Mouse (Mus musculus): Measurements from ENCODE around the gene Mrgprd. TPM values are rescaled to one million over a fixed set of nuclear protein-coding genes. Genes with fewer than 3 reads are reported as not detected.

Gene Mrgprd
- polyA plus RNA-seq, 1 experiment from 2014 or later: not detected

DNA sequence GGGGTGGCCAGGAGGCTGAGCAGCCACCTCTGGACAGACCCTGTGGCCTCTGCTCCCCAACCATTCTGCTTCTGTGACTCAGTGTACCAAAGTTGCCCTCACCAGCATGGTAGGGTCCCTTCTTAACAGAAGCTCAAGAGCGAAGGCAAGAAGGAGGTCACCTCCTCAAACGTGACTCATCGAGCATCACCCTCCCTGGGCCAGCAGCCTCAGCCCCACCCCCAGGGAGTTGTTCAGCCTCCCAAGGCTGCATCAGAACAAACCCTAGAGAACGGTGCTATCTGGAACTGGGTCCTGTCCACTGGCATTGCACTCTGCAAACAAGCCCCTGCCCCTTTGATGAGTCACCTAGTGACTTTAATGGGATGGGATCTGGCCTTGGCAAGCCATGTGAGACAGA, 5.8 kb upstream of the Mrgprd start:
- 55% methylated on average over 4 of the region's 4 CpGs for WGBS
- DNase-seq (ENCODE audit: low spot score): peak; percentile 72

DNA sequence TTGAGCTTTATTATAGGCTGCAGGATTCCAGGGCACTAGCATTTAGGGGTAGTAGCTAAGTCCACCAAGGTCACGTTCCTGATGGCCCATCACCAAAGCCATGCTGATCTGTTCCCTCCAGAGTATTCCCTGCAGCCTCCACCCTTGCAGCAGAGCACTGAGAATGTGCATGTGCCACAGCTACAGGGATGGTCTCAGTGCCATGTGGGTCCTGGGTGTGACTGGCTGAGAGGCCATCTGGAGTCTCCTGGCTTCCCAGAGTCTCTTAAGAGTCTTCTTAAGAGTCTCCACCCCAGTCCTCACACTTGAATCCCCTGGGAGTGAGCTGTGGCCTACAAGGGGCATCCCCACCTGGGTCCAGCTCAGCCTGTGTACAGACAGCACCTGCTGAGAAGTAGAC, 4.8 kb upstream of the Mrgprd start:
- no peaks in the 10 kb centered on the region for H3K36me3 ChIP-seq
- no peak overlapping the region for H3K27ac ChIP-seq
- WGBS: 78% methylated on average over 1 of the region's 1 CpGs
- H3K4me3 ChIP-seq: no peak overlapping the region
- DNase-seq (ENCODE audit: low spot score): no peak
- peaks cover 27% of the 10 kb centered on the region; the same call in 1 of the 2 replicates for H3K27me3 ChIP-seq (ENCODE audit: insufficient read depth, poor library complexity, severe bottlenecking)
- H3K4me1 ChIP-seq: peaks cover 5% of the 10 kb centered on the region; the same call in 1 of the 2 replicates
- no peaks in the 10 kb centered on the region for H3K9me3 ChIP-seq

More for the DNA sequence above, 5.8 kb upstream of the Mrgprd start:
- Histone ChIP-seq H3K4me3 (no peak overlapping the region), H3K36me3 (no peaks in the 10 kb centered on the region), H3K27ac (no peak overlapping the region), H3K9me3 (no peaks in the 10 kb centered on the region), H3K4me1 (peaks cover 5% of the 10 kb centered on the region; the same call in 1 of the 2 replicates), H3K27me3 (ENCODE audit: insufficient read depth, poor library complexity, severe bottlenecking) (peaks cover 35% of the 10 kb centered on the region; the same call in 1 of the 2 replicates)

DNA sequence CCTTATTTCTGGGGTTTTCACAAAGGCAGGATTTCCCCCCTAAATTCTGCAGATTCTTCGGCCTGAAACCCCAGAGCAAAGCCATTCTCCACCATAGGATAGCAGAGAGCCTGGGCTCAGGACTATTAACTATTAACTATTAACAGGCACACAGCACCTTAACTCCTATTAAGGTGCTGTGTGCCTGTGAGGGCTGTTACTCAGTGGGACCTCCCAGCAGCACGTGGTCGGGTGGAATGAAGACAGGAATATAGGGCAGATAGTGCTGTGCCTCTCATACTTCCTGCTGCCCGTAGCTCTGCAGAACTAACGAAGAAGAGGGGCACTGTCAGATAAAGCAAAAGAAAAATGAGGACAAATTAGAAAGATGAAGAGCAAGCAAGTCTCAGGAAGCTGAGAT, 4.1 kb upstream of the Mrgprd start:
- Histone ChIP-seq H3K4me3 (no peak overlapping the region), H3K36me3 (no peaks in the 10 kb centered on the region), H3K27me3 (ENCODE audit: insufficient read depth, poor library complexity, severe bottlenecking) (peaks cover 30% of the 10 kb centered on the region; the same call in 1 of the 2 replicates), H3K9me3 (no peaks in the 10 kb centered on the region), H3K27ac (no peak overlapping the region), H3K4me1 (peaks cover 5% of the 10 kb centered on the region; the same call in 1 of the 2 replicates)
- 66% methylated on average over 5 of the region's 5 CpGs for WGBS
- DNase-seq (ENCODE audit: low spot score): no peak

DNA sequence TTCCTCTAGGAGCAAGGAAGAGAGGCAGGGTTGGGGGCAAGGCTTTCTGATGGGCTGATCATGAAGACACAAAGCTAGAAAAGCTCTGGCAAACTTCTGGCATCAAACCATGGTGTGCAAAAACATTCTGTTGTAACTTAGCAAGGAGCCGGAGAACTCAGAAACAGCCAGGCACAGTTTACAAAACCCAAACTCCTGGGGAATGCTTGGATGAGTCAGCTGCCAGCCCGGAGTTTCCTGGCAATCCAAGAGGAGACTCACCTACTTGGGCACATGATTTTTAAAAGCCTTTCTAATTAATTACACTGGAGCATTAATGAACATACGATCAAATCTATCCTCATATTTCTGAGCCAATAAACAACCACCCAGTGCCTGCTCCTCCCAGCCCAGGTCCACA, 2.5 kb upstream of the Mrgprd start:
- no peaks in the 10 kb centered on the region for H3K36me3 ChIP-seq
- H3K27ac ChIP-seq: no peak overlapping the region
- 77% methylated on average over 3 of the region's 3 CpGs for WGBS
- H3K27me3 ChIP-seq (ENCODE audit: insufficient read depth, poor library complexity, severe bottlenecking): peaks cover 31% of the 10 kb centered on the region; the same call in 1 of the 2 replicates
- H3K4me3 ChIP-seq: no peak overlapping the region
- peaks cover 5% of the 10 kb centered on the region; the same call in 1 of the 2 replicates for H3K4me1 ChIP-seq
- H3K9me3 ChIP-seq: no peaks in the 10 kb centered on the region
- DNase-seq (ENCODE audit: low spot score): no peak

DNA sequence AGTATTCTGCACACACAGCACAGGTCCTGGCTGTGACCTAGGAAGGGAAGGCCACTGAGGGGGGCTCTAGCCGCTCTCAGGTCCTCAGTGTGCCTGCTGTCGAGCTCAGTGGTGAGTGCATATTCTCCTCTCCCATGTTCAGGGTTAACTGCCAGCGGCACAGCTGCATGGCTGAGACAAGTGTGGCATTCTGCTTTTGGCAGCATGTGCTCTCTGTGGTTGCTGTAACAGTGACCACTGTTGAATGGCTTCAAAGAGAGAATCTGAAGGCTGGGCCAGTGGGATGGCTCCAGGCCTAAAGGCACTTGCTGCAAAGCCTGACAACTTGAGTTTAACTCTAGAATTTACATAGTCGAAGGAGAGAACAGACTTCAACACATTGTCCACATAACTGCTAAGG, 2.9 kb downstream of the Mrgprd start:
- WGBS: 72% methylated on average over 4 of the region's 4 CpGs
- Histone ChIP-seq H3K27ac (no peak overlapping the region), H3K4me1 (no peaks in the 10 kb centered on the region), H3K9me3 (no peaks in the 10 kb centered on the region), H3K4me3 (no peak overlapping the region), H3K36me3 (no peaks in the 10 kb centered on the region), H3K27me3 (ENCODE audit: insufficient read depth, poor library complexity, severe bottlenecking) (0 out of 2 replicates have a peak, but pooled peaks cover 9% of the 10 kb centered on the region)
- no peak for DNase-seq (ENCODE audit: low spot score)

DNA sequence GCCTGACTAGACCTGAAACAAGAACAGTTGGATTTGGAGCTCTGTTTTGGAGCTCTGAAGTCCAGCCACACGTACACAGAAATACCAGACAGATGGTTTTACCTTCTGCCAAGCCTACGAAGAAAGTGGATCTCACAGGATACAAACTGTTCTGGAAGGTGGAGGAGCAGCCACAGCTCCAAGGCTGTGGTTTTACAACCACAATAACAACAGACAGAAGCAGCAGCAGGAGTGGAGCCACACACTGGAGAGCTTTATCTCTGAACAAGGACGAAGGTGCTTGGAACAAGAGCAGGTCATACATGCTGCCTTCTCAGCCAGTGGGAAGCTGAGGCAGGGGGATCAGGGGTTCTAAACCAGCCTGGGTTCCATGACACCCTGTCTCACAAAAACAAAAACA, 4.8 kb downstream of the Mrgprd start:
- Histone ChIP-seq H3K27me3 (ENCODE audit: insufficient read depth, poor library complexity, severe bottlenecking) (0 out of 2 replicates have a peak, but pooled peaks cover 9% of the 10 kb centered on the region), H3K4me3 (no peak overlapping the region), H3K9me3 (no peaks in the 10 kb centered on the region), H3K36me3 (no peaks in the 10 kb centered on the region), H3K27ac (no peak overlapping the region), H3K4me1 (no peaks in the 10 kb centered on the region)
- no peak for DNase-seq (ENCODE audit: low spot score)
- 67% methylated on average over 3 of the region's 3 CpGs for WGBS

DNA sequence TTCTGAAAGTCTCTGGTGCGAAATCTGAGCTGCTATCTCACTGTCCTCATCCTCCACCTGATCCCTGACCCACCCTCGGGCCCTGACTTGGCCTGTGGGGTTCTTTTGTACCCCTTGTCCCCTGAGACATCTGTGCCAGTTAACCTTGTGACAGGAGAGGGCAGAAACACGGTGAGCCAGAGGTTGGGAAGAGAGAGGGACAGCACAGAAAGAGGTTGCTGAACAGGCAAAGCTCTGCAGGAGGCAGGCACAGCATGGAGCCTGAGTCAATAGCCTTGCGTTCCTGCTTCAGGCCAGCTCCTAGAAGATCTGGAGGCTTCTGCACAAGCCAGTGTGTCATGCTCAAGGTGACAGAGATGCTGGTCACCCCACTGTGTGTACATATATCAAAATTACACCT, 9.0 kb downstream of the Mrgprd start:
- Histone ChIP-seq H3K27me3 (ENCODE audit: insufficient read depth, poor library complexity, severe bottlenecking) (no peaks in the 10 kb centered on the region), H3K9me3 (no peaks in the 10 kb centered on the region), H3K4me3 (no peak overlapping the region), H3K36me3 (no peaks in the 10 kb centered on the region), H3K27ac (no peak overlapping the region), H3K4me1 (peaks cover 9% of the 10 kb centered on the region; the same call in 1 of the 2 replicates)
- WGBS: 35% methylated on average over 4 of the region's 4 CpGs
- no peak for DNase-seq (ENCODE audit: low spot score)

DNA sequence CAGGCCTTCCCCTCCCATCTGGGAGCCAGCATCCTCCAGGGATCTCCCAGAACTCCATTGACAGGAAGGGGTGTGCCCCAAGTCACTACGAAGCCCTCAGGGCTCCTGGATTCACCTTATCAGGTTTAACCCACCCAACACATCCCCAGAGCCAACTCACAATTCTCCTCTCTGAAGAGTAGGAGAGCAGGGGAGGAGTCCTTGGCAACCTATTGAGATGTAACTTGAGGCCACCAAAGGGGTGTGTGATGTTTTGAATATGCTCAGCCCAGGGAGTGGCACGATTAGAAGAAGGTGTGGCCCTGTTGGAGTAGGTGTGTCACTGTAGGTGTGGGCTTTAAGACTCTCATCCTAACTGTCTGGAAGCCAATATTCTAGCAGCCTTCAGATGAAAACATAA, 11.1 kb downstream of the Mrgprd start:
- Histone ChIP-seq H3K4me1 (peaks cover 21% of the 10 kb centered on the region), H3K4me3 (no peak overlapping the region), H3K36me3 (no peaks in the 10 kb centered on the region), H3K9me3 (no peaks in the 10 kb centered on the region), H3K27me3 (ENCODE audit: insufficient read depth, poor library complexity, severe bottlenecking) (no peaks in the 10 kb centered on the region), H3K27ac (no peak overlapping the region)
- DNase-seq (ENCODE audit: low spot score): no peak
- 28% methylated on average over 2 of the region's 2 CpGs for WGBS

DNA sequence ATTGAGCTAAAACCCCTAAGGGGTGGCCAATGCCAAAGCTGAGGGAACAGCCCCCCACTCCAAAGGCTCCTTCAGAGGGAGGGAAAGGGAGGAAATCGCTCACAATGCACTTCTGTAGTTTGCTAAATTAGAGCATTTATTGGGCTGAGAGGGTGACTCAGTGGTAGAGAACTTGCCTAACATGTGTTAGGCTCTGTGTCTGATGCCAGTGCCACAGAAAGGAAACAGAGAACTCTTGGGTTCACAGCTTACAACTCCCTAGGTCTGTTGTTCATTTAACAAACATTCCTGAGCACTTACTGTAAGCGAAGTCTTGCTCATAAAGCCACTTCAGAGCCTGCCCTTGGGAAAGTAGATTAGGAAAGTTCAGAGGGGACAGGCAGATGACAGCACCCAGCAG, 15.3 kb downstream of the Mrgprd start:
- H3K4me3 ChIP-seq: no peak overlapping the region
- 49% methylated on average over 2 of the region's 2 CpGs for WGBS
- no peak for DNase-seq (ENCODE audit: low spot score)
- H3K9me3 ChIP-seq: no peaks in the 10 kb centered on the region
- no peaks in the 10 kb centered on the region for H3K27me3 ChIP-seq (ENCODE audit: insufficient read depth, poor library complexity, severe bottlenecking)
- H3K4me1 ChIP-seq: peaks cover 27% of the 10 kb centered on the region
- H3K36me3 ChIP-seq: no peaks in the 10 kb centered on the region
- peak overlapping the region; percentile 52; the same call in 1 of the 2 replicates for H3K27ac ChIP-seq

DNA sequence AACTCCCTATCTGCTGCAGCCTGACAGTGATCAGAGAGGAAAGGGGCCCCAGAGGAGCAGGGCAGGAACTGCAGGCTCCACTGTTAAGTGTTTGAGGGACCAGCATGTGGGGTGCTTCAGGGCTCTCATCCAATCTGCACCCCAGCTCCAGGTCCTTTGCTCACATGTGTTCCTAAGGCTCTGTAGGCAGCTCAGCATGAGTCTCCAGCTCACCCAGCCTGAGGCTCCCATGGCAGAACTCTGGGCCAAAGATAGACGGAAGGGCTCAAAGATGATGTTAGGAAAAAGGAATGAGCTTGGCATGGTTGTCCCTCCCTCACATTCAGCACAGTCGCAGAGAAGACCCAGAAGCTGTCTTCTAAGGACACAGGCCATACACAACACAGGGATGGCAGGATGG, 16.0 kb downstream of the Mrgprd start:
- Histone ChIP-seq H3K27me3 (ENCODE audit: insufficient read depth, poor library complexity, severe bottlenecking) (no peaks in the 10 kb centered on the region), H3K27ac (peak overlapping the region; percentile 53; the same call in 1 of the 2 replicates), H3K4me1 (peaks cover 30% of the 10 kb centered on the region), H3K9me3 (no peaks in the 10 kb centered on the region), H3K36me3 (no peaks in the 10 kb centered on the region), H3K4me3 (no peak overlapping the region)
- no peak for DNase-seq (ENCODE audit: low spot score)
- WGBS: 67% methylated on average over 2 of the region's 2 CpGs

DNA sequence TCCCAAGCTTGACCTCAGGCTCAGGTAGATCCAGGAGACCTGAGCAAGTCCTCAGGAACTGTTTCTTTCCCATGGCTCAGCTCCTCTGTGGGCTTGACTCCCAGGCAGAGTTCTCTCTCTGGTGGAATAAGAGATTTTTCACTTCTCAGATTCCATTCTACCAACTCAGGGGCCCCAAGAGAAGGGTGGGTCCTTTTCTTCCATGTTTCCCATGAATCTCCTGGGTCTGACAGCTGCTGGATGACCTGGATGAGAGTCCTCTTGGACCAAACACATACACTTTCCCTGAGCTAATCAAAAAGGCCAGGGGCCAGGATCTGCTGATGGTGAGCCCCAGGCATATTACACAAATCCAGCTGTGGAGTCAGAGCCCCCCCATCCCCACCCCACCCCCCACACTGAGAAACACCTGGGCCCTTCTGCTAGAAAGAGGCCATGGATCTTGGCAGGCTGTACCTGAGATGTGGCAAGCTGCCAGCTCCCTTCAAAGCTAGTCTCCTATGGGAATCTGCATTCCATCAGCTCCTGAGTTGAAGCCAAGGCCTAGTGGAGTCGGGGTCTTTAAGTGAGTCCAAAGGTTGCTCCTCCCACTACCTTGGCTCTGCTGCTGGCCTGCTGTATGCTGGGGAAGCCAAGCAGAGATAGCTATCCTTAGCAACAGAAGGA, 17.9 kb downstream of the Mrgprd start:
- DNase-seq (ENCODE audit: low spot score): no peak
- WGBS: 41% methylated on average over 1 of the region's 1 CpGs
- H3K36me3 ChIP-seq: no peaks in the 10 kb centered on the region
- H3K4me3 ChIP-seq: no peak overlapping the region
- no peaks in the 10 kb centered on the region for H3K9me3 ChIP-seq
- peaks cover 26% of the 10 kb centered on the region for H3K4me1 ChIP-seq
- no peak overlapping the region for H3K27ac ChIP-seq
- H3K27me3 ChIP-seq (ENCODE audit: insufficient read depth, poor library complexity, severe bottlenecking): no peaks in the 10 kb centered on the region

DNA sequence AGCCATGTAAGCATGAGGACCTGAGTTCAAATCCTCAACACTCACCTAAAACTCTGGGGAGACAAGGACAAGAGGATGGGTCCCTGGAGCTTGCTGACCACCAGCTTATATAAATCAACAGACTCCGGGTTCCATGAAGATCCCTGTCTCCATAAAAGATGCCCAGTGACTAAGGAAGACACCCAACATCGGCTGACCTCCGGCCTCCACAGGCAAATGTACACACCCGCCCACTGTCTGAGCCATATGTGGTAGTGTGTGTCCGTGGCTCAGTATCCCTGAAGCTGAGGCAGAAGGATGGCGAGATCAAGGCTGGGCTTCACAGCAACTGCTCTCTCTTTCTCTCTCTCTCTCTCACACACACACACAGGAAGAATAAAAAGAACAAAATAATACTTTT, 19.3 kb downstream of the Mrgprd start:
- WGBS: 87% methylated on average over 6 of the region's 6 CpGs
- no peak for DNase-seq (ENCODE audit: low spot score)
- H3K36me3 ChIP-seq: no peaks in the 10 kb centered on the region

DNA sequence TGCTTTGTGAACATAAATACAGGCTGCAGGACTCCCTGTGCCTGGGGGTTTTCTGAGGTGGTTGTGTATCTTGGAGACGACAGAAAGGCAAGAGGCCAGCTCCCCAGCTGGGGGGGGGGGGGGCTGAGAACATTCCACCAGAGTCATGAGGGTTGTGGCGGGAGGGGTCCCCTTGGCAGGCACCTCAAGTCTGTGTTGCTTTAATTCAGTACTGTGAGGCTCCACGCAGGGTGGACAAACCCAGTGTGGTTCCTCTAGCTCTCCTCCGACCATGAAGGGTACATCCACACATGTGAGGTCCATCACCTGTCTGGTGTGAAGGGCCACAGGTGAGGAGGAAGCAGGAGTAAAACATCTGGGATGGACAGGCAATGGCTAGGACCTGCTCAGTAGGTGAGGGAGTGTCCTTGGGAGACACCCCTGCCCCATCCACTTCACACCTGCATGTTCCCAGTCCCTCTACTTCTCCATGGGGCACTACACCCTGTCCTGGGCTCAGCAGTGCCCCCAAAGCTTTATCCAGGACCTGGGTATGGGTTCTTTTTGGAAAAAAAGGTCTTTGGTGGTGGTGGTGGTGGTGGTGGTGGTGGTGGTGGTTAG, 19.9 kb downstream of the Mrgprd start:
- Histone ChIP-seq H3K4me1 (peaks cover 20% of the 10 kb centered on the region), H3K4me3 (no peak overlapping the region), H3K36me3 (no peaks in the 10 kb centered on the region), H3K27ac (no peak overlapping the region), H3K27me3 (ENCODE audit: insufficient read depth, poor library complexity, severe bottlenecking) (no peaks in the 10 kb centered on the region), H3K9me3 (no peaks in the 10 kb centered on the region)
- 59% methylated on average over 4 of the region's 4 CpGs for WGBS
- DNase-seq (ENCODE audit: low spot score): no peak

More for the DNA sequence above, 19.3 kb downstream of the Mrgprd start:
- Histone ChIP-seq H3K4me3 (no peak overlapping the region), H3K27ac (no peak overlapping the region), H3K9me3 (no peaks in the 10 kb centered on the region), H3K27me3 (ENCODE audit: insufficient read depth, poor library complexity, severe bottlenecking) (no peaks in the 10 kb centered on the region), H3K4me1 (peaks cover 20% of the 10 kb centered on the region)

All from heart, embryonic 10.5 days (tissue).